Mouse (Mus musculus): ENCODE results near the gene Gm6169.
"Not testable (repeated sequence)": the region's sequence is repeated elsewhere in the genome, so short reads cannot be mapped to it uniquely, and the experiment has no call there.

Gm6169 gene

GRCm38 (mm10) chr13:97099187-97099852, at the start of gene Gm6169:
Gene Gm6169, minus strand, starts transcription at chr13:97099237.
- in situ Hi-C loops (cut with MboI; ENCODE audit: unreplicated experiment in 2 of 2), result no loop called here

GRCm38 (mm10) chr13:97145834-97146233, 46.8 kb upstream of the Gm6169 start:
- in situ Hi-C loops (cut with MboI; ENCODE audit: unreplicated experiment in 2 of 2), result loop anchor here (5.0 to 25.0 kb wide), 5 partner anchors 51 to 1116 kb away; partner anchors contain the start of genes Poc5 (in 2 of the 2), Ankra2 (in 1 of the 2), Hexb (in 1 of the 2) and Hmgcr (in 1 of the 2)

- in situ Hi-C loops (cut with MboI; ENCODE audit: unreplicated experiment in 2 of 2), result loop anchor here (10.0 to 25.0 kb wide), 4 partner anchors 288 to 1120 kb away; partner anchors contain the start of genes Poc5 (in 2 of the 2), Ankra2 (in 1 of the 2), Hmgcr (in 1 of the 2) and Utp15 (in 1 of the 2)
Observed at GRCm38 (mm10) chr13:97142321-97142720, 43.3 kb upstream of the Gm6169 start.

DNA sequence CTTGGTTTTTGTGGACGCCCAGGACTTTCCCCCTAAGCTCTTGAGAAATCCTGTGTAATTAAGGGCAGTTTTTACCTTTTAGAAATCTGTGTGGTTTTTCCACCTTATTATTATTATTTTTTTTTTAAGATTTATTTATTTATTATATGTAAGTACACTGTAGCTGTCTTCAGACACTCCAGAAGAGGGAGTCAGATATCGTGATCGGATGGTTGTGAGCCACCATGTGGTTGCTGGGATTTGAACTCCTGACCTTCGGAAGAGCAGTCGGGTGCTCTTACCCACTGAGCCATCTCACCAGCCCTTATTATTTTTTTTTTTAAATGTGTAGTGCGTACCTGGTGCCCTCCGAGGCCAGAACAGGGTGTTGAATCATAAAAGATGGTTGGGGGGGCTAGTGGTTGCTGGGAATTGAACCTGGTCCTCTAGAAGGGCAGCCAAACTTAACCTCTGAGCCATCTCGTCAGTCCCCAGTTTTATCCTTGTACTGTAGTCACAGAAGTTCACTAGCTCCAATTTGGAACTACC, 39.4 kb upstream of the Gm6169 start:
- in situ Hi-C loops (cut with MboI; ENCODE audit: unreplicated experiment in 2 of 2), result loop anchor here (5.0 to 25.0 kb wide), 4 partner anchors 69 to 1124 kb away; partner anchors contain the start of genes Poc5 (in 2 of the 2), Ankra2 (in 1 of the 2), Hmgcr (in 1 of the 2) and Utp15 (in 1 of the 2)

GRCm38 (mm10) chr13:97137466-97138400, 38.7 kb upstream of the Gm6169 start, which contains the start of the genes Gfm2 and Nsa2:
Gene Gfm2, plus strand, starts transcription at chr13:97137937.
Gene Nsa2, minus strand, starts transcription at chr13:97137937.
- in situ Hi-C loops (cut with MboI; ENCODE audit: unreplicated experiment in 2 of 2), result loop anchor here (5.0 to 25.0 kb wide), 4 partner anchors 70 to 1125 kb away; partner anchors contain the start of genes Poc5 (in 2 of the 2), Ankra2 (in 1 of the 2), Hmgcr (in 1 of the 2) and Utp15 (in 1 of the 2)

- in situ Hi-C loops (cut with MboI; ENCODE audit: unreplicated experiment in 2 of 2), result loop anchor here (25.0 kb wide), 3 partner anchors 468 to 1132 kb away; partner anchors contain the start of genes Poc5 (in 2 of the 2), Ankra2 (in 1 of the 2), Hmgcr (in 1 of the 2) and Utp15 (in 1 of the 2)
Observed at GRCm38 (mm10) chr13:97130413-97130812, 31.4 kb upstream of the Gm6169 start.

DNA sequence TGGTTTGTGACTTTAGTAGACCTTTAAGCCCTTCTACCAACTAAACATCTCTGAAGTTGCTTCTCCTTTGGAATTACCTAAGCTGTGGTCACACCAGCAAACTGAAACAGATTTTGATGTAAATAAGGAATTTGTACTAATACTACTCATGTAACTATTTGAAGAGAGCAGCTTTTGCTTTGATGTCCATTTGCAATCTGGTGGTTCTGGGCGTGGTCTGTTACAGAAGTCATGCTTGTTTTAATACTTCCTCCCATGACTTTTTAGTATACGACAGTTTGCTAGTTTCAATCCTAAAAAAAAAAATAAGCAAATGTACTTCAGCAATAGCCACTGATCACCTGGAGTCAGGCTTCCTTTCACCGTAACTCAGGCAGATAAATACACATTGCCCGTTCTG, 30.6 kb upstream of the Gm6169 start:
- in situ Hi-C loops (cut with MboI; ENCODE audit: unreplicated experiment in 2 of 2), result loop anchor here (25.0 kb wide), 3 partner anchors 467 to 1133 kb away; partner anchors contain the start of genes Poc5 (in 2 of the 2), Ankra2 (in 1 of the 2), Hmgcr (in 1 of the 2) and Utp15 (in 1 of the 2)

DNA sequence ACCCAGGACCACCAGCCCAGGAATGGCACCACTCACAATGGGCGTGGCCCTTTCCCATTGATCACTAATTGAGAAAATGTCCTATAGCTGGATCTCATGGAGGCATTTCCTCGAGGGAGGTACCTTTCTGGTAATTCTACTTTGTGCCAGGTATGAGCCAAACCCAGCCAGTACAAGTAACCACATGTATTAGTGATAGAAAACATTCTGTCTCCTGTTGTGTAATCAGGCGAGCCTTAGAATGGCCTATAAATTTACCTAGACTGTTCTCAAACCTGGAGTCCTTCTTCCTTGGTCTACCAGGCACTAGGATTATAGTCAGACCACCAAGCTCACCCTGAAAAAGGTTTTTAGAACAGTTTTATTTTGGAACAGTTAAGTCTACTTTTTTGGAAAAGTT, 22.3 kb upstream of the Gm6169 start:
- in situ Hi-C loops (cut with MboI; ENCODE audit: unreplicated experiment in 2 of 2), result no loop called here

GRCm38 (mm10) chr13:97109046-97109445, 10.0 kb upstream of the Gm6169 start:
- in situ Hi-C loops (cut with MboI; ENCODE audit: unreplicated experiment in 2 of 2), result no loop called here

GRCm38 (mm10) chr13:97107721-97108120, 8.7 kb upstream of the Gm6169 start:
- in situ Hi-C loops (cut with MboI; ENCODE audit: unreplicated experiment in 2 of 2), result not testable (repeated sequence)

DNA sequence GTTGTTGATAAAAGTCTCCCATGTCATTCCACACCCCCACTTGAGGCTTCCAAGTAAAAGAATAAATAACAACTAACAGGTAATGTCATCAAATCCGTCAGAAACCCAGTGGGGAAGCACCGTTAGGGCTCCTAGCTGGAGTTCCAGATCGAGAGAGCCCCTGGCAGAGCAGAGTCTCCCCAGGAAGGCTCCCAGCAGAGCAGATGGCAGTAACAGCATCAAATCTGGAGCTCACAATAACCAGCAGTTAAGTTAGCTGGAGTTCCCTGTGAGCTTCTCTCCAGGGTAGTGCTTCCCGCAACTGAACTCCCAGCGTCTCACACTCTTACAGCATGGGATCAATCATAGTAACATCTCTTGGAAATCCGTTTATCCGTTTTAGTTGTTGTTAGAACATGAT, 6.0 kb upstream of the Gm6169 start:
- in situ Hi-C loops (cut with MboI; ENCODE audit: unreplicated experiment in 2 of 2), result no loop called here

GRCm38 (mm10) chr13:97095726-97096125, 3.3 kb downstream of the Gm6169 start:
- in situ Hi-C loops (cut with MboI; ENCODE audit: unreplicated experiment in 2 of 2), result no loop called here

- in situ Hi-C loops (cut with MboI; ENCODE audit: unreplicated experiment in 2 of 2), result no loop called here
Observed at GRCm38 (mm10) chr13:97088183-97088582, 10.9 kb downstream of the Gm6169 start.

DNA sequence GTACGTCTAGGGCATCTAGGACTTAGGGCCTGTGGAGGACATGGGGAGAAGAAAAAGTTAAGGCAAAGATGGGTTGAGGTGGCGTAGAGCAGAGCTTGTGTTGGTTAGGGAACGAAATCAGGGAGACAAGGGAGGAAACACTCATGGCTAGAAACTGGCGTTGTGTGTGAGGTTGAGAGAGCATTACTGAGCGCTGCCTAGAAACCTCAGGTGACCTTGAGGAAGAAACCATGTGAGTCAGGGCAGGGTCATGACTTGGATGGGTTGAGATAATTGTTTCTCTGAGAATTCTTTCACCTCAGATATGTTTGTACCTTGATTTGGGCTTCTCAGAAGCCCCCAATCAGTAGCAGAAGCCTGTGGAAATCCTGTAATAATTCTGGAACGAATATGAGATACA, 11.6 kb downstream of the Gm6169 start:
- in situ Hi-C loops (cut with MboI; ENCODE audit: unreplicated experiment in 2 of 2), result no loop called here

GRCm38 (mm10) chr13:97086316-97086715, 12.7 kb downstream of the Gm6169 start:
- in situ Hi-C loops (cut with MboI; ENCODE audit: unreplicated experiment in 2 of 2), result no loop called here

DNA sequence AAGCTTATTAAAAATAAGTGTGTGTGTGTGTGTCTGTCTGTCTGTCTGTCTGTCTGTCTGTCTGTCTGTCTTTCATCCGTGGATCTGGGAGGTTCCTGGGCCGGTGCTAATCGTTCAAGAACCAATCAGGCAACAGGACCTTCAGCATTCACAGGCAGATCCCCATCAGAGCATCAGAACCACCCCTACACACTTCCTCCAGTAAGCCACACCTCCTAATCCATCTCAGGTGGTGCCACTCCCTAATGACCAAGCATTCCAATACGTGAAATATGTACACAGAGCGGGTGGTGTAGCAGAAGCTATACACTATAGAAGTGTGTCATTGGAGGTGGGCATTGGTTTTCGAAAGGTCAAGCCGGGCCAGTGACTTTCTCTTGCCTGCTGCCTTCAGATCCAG, 16.6 kb downstream of the Gm6169 start:
- in situ Hi-C loops (cut with MboI; ENCODE audit: unreplicated experiment in 2 of 2), result no loop called here

GRCm38 (mm10) chr13:97080615-97081014, 18.4 kb downstream of the Gm6169 start:
- in situ Hi-C loops (cut with MboI; ENCODE audit: unreplicated experiment in 2 of 2), result no loop called here

DNA sequence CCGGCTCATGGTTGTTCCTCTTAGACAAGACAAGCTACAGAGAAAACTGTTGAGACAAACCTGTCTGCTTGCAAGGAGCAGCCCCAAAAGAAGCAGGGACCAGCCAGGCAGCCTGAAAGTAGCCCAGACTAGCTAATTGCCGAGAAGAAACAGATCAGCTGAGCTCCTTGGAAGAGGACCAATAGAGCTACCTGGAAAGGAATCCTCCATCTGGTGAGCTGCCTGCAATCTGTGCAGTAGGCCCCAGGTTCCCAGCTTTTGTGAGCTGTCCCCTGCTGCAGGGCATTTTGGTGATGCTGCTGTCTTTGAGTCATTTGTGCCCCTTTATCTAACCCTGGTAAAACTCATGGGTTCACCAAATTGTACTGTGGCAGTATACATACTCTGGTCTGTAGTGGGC, 18.8 kb downstream of the Gm6169 start:
- in situ Hi-C loops (cut with MboI; ENCODE audit: unreplicated experiment in 2 of 2), result no loop called here

GRCm38 (mm10) chr13:97077556-97077955, 21.5 kb downstream of the Gm6169 start:
- in situ Hi-C loops (cut with MboI; ENCODE audit: unreplicated experiment in 2 of 2), result no loop called here

DNA sequence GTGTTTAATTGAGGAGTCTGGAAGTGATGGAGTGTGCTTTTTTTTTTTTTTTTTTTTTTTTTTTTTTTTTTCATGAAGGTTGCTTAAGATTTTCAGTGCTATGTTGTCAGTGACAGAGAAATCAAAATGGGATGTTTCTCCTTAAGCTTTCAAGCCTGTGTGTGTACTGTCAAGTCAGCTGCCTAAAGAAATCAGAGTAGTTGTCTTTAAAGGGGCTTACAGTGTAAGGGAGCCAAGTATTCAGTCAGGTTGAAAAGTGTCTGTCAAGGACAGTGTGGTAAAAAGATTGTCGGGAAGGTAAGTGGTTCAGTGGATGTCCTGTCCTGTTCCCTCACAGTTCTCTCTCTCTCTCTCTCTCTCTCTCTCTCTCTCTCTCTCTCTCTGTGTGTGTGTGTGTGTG, 25.5 kb downstream of the Gm6169 start:
- in situ Hi-C loops (cut with MboI; ENCODE audit: unreplicated experiment in 2 of 2), result no loop called here
